Mouse (Mus musculus): Measurements from ENCODE around the gene Snapc5. TPM values are rescaled to one million over a fixed set of nuclear protein-coding genes. Genes with fewer than 3 reads are reported as not detected.

Snapc5 gene
- polyA plus RNA-seq, 1 experiment from 2014 or later: 30.5 TPM

GRCm38 (mm10) chr9:64227736-64228135 lies 48.7 kb downstream of the Snapc5 start:
- H3K4me1 ChIP-seq: peaks cover 28% of the 10 kb centered on the region

GRCm38 (mm10) chr9:64228972-64229371 lies 49.9 kb downstream of the Snapc5 start:
- Histone ChIP-seq H3K4me2 (replicated peaks) (no peak overlapping the region), H3K9ac (peak overlapping the region; percentile 27; the same call in 1 of the 2 replicates), H3K27me3 (no peaks in the 10 kb centered on the region), H3K36me3 (0 out of 2 replicates have a peak, but pooled peaks cover 4% of the 10 kb centered on the region), H3K9me3 (no peaks in the 10 kb centered on the region), H3K4me3 (no peak overlapping the region), H3K4me1 (peaks cover 32% of the 10 kb centered on the region), H3K27ac (no peak overlapping the region)
- no peak for ATAC-seq (ENCODE audit: low FRiP score, low read depth)

More at GRCm38 (mm10) chr9:64227736-64228135, 48.7 kb downstream of the Snapc5 start:
- Histone ChIP-seq H3K9me3 (no peaks in the 10 kb centered on the region), H3K4me2 (replicated peaks) (no peak overlapping the region), H3K9ac (no peak overlapping the region), H3K27ac (no peak overlapping the region), H3K4me3 (no peak overlapping the region), H3K27me3 (no peaks in the 10 kb centered on the region), H3K36me3 (0 out of 2 replicates have a peak, but pooled peaks cover 4% of the 10 kb centered on the region)
- no peak for ATAC-seq (ENCODE audit: low FRiP score, low read depth)
- 81% methylated on average over 12 of the region's 12 CpGs for WGBS

GRCm38 (mm10) chr9:64231171-64231570 lies 52.1 kb downstream of the Snapc5 start:
- Histone ChIP-seq H3K27me3 (no peaks in the 10 kb centered on the region), H3K9me3 (no peaks in the 10 kb centered on the region), H3K27ac (peak overlapping the region; percentile 65; the same call in 1 of the 2 replicates), H3K4me3 (no peak overlapping the region), H3K9ac (peak overlapping the region; percentile 1; the same call in 1 of the 2 replicates), H3K4me1 (peaks cover 38% of the 10 kb centered on the region), H3K36me3 (0 out of 2 replicates have a peak, but pooled peaks cover 4% of the 10 kb centered on the region), H3K4me2 (replicated peaks) (no peak overlapping the region)
- ATAC-seq (ENCODE audit: low FRiP score, low read depth): 0 out of 2 replicates have a peak, but pooled peaks have one; percentile 64
- WGBS: 62% methylated on average over 5 of the region's 5 CpGs

- no peak for ATAC-seq (ENCODE audit: low FRiP score, low read depth)
- Histone ChIP-seq H3K27ac (peak overlapping the region; percentile 65), H3K9ac (peak overlapping the region; percentile 1; the same call in 1 of the 2 replicates), H3K4me3 (no peak overlapping the region), H3K4me1 (peaks cover 38% of the 10 kb centered on the region), H3K36me3 (0 out of 2 replicates have a peak, but pooled peaks cover 4% of the 10 kb centered on the region), H3K9me3 (no peaks in the 10 kb centered on the region), H3K27me3 (no peaks in the 10 kb centered on the region), H3K4me2 (replicated peaks) (no peak overlapping the region)
- 83% methylated on average over 3 of the region's 3 CpGs for WGBS
These were observed 52.6 kb downstream of the Snapc5 start for GRCm38 (mm10) chr9:64231674-64232073.

GRCm38 (mm10) chr9:64232257-64232957 lies 53.3 kb downstream of the Snapc5 start:
- H3K9ac ChIP-seq: 0 out of 2 replicates have a peak overlapping the region, but pooled peaks have one; percentile 1
- no peak for ATAC-seq (ENCODE audit: low FRiP score, low read depth)
- no peaks in the 10 kb centered on the region for H3K27me3 ChIP-seq
- H3K9me3 ChIP-seq: no peaks in the 10 kb centered on the region
- H3K36me3 ChIP-seq: 0 out of 2 replicates have a peak, but pooled peaks cover 4% of the 10 kb centered on the region
- H3K4me3 ChIP-seq: no peak overlapping the region
- 59% methylated on average over 9 of the region's 9 CpGs for WGBS
- H3K4me2 ChIP-seq (replicated peaks): no peak overlapping the region
- H3K4me1 ChIP-seq: peaks cover 38% of the 10 kb centered on the region
- H3K27ac ChIP-seq: peak overlapping the region; percentile 65; the same call in 1 of the 2 replicates

Small RNA genes within 50 kb of the gene (microRNA-seq; reads per million reads assigned to microRNA genes)
- gene Gm24106: not detected

Other genes starting within 250 kb of the Snapc5 start
- 10.8 and 11.0 TPM in 2 replicates for gene Smad6, start 157.2 kb upstream of the Snapc5 start, polyA plus RNA-seq (2015; fragmentation: Nextera tagmentation; extraction: Ambion mirVana)
- not detected in 2 replicates for gene Lctl, start 62.1 kb upstream of the Snapc5 start, polyA plus RNA-seq (2015; fragmentation: Nextera tagmentation; extraction: Ambion mirVana)
- gene Zwilch, start 6.2 kb upstream of the Snapc5 start, polyA plus RNA-seq (2015; fragmentation: Nextera tagmentation; extraction: Ambion mirVana): 19.3 and 23.7 TPM in 2 replicates
- gene Rpl4, start 5.9 kb upstream of the Snapc5 start, polyA plus RNA-seq (2015; fragmentation: Nextera tagmentation; extraction: Ambion mirVana): 1,136 and 1,154 TPM in 2 replicates
- gene Uchl4, start 55.9 kb downstream of the Snapc5 start, polyA plus RNA-seq (2015; fragmentation: Nextera tagmentation; extraction: Ambion mirVana): 3.0 and 3.2 TPM in 2 replicates
- 79.0 and 80.1 TPM in 2 replicates for gene Map2k1, start 74.4 kb downstream of the Snapc5 start, polyA plus RNA-seq (2015; fragmentation: Nextera tagmentation; extraction: Ambion mirVana)
- gene Tipin, start 102.3 kb downstream of the Snapc5 start, polyA plus RNA-seq (2015; fragmentation: Nextera tagmentation; extraction: Ambion mirVana): 218 and 225 TPM in 2 replicates
- gene Dis3l, start 162.0 kb downstream of the Snapc5 start, polyA plus RNA-seq (2015; fragmentation: Nextera tagmentation; extraction: Ambion mirVana): 21.4 and 23.0 TPM in 2 replicates
- 1.2 TPM in 2 replicates for gene Megf11, start 206.4 kb downstream of the Snapc5 start, polyA plus RNA-seq (2015; fragmentation: Nextera tagmentation; extraction: Ambion mirVana)